Mouse (Mus musculus) C2C12 (cell line): ENCODE measurements around the gene Naa25. TPM values are rescaled to one million over a fixed set of nuclear protein-coding genes. Genes with fewer than 3 reads are reported as not detected.
"Not testable (repeated sequence)": the region's sequence is repeated elsewhere in the genome, so short reads cannot be mapped to it uniquely, and the experiment has no call there.

Source experiments
- H3K27me3 ChIP-seq: one replicate; pipeline ENCODE4 v1.6.1; 2011; ENCODE audit not compliant: control insufficient read depth, insufficient read depth, insufficient read length
- H3K36me3 ChIP-seq: one replicate; pipeline ENCODE4 v1.6.1; 2011; ENCODE audit not compliant: control insufficient read depth, insufficient read depth
- H3K4me3 ChIP-seq: one replicate; pipeline ENCODE4 v1.5.1; 2011; ENCODE audit warnings: mild to moderate bottlenecking, control low read depth; ENCODE audit not compliant: poor library complexity, insufficient read depth, severe bottlenecking
- H3K79me2 ChIP-seq: one replicate; pipeline ENCODE4 v1.6.1; 2011; ENCODE audit not compliant: control insufficient read depth, insufficient read depth
- H3K79me3 ChIP-seq: one replicate; pipeline ENCODE4 v1.6.1; 2011; ENCODE audit warnings: low read depth, control low read depth
- H3ac ChIP-seq: one replicate; pipeline ENCODE3; 2011; ENCODE audit warnings: low read depth; ENCODE audit not compliant: control insufficient read depth, insufficient read length
- CEBPB ChIP-seq: IDR thresholded peaks from one replicate; pipeline ENCODE4 v1.6.1; 2011; ENCODE audit warnings: low read depth, mild to moderate bottlenecking, control low read depth, moderate library complexity
- CTCF ChIP-seq: IDR thresholded peaks from one replicate; pipeline ENCODE4 v1.5.1; 2011; ENCODE audit not compliant: control insufficient read depth, insufficient read depth, insufficient read length
- FOSL1 ChIP-seq: IDR thresholded peaks from one replicate; pipeline ENCODE4 v1.8.0; 2011; ENCODE audit warnings: mild to moderate bottlenecking, low read length; ENCODE audit not compliant: poor library complexity, insufficient read depth, severe bottlenecking
- MAX ChIP-seq: IDR thresholded peaks from one replicate; pipeline ENCODE4 v1.6.1; 2011; ENCODE audit warnings: mild to moderate bottlenecking, control low read depth
- MYOD1 ChIP-seq: IDR thresholded peaks from one replicate; pipeline ENCODE4 v1.6.1; 2011; ENCODE audit warnings: low read depth; ENCODE audit not compliant: control insufficient read depth, insufficient read length
- MYOG ChIP-seq: IDR thresholded peaks from one replicate; pipeline ENCODE4 v1.6.1; 2011; ENCODE audit not compliant: control insufficient read depth, insufficient read length; ENCODE audit errors: extremely low read depth
- USF1 ChIP-seq: IDR thresholded peaks from one replicate; pipeline ENCODE4 v1.6.1; 2011; ENCODE audit warnings: low read depth, mild to moderate bottlenecking, control low read depth, moderate library complexity
- polyA plus RNA-seq: library from polyadenylated mRNA; unstranded; fragments of >200 nt; fragmentation: generic; extraction: Trizol; gene quantifications from one replicate; pipeline ENCODE4 v1.2.1, GENCODE M21; 2012; ENCODE audit warnings: missing spikeins

Gene Naa25
- polyA plus RNA-seq, 1 experiment = 16.8 TPM

DNA sequence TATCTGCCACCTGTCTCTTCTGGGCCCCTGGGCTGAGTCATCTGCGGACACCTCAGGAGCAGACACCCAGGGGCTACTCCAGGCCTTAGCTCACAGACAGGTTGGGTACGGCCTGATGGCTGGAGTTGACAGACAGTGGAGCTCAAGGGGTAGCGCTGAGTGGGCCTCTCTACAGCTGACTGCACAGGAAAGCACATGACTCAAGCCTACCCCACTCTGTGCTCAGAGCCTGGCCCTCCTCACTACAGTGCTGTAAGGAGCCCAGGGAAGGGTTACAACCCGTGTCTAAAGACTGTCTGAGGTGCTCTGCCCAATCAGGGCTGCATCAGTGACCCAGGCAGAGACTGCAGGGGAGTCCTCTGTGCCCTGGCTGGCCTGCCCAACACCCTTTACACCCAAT, 30.5 kb upstream of the Naa25 start:
- Histone ChIP-seq H3K79me3 (no peaks in the 10 kb centered on the region), H3K27me3 (no peaks in the 10 kb centered on the region), H3K4me3 (no peak overlapping the region), H3K79me2 (no peaks in the 10 kb centered on the region), H3K36me3 (peaks cover 13% of the 10 kb centered on the region), H3ac (no peak overlapping the region)
- TF ChIP-seq CTCF (no peak), CEBPB (no peak), USF1 (no peak), FOSL1 (no peak), MAX (no peak), MYOD1 (no peak), MYOG (no peak)

DNA sequence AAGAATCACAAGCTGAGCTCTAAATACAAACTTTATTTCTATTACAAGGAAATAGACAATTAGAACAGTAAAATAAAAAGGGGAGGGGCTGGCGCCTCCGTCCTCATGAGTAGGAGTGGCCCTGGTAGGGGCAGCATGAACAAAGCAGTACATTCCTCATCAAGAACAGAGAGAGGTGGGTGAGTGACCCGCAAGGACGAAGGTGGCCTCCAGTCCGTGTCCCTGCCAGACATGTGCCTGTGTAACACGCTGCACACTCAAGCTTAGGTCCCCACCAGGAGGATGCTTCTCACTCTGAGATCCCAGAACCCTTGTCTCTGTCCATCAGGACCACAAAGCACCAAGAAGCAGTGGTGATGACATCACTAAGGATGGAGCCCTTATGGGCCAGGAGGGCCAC, 26.0 kb upstream of the Naa25 start:
- TF ChIP-seq MYOD1 (no peak), MAX (no peak), MYOG (no peak), CTCF (no peak), FOSL1 (no peak), USF1 (no peak), CEBPB (no peak)
- Histone ChIP-seq H3K79me3 (no peaks in the 10 kb centered on the region), H3K79me2 (no peaks in the 10 kb centered on the region), H3K27me3 (no peaks in the 10 kb centered on the region), H3ac (no peak overlapping the region), H3K4me3 (no peak overlapping the region), H3K36me3 (peaks cover 21% of the 10 kb centered on the region)

DNA sequence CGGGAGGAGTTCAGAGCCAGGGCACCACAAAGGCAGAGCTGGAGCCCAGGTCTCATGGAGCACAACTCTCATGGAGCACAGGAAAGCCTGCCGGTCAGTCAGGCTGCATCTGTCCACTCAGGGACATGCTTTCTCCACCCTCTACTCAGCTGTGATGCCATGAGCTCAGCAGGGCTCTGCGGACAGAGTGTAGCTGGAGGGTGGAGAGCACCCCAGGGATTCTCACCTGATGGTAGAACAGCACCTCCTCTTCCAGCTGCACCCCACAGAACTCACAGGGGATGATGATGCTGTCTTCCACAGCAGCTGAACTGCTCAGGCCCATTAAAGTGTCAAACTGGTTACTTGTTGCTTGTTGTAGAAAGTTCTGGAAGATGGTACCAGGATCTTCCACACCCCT, 22.9 kb upstream of the Naa25 start:
- Histone ChIP-seq H3K4me3 (no peak overlapping the region), H3K79me2 (no peaks in the 10 kb centered on the region), H3K27me3 (no peaks in the 10 kb centered on the region), H3K79me3 (no peaks in the 10 kb centered on the region), H3ac (no peak overlapping the region), H3K36me3 (peaks cover 19% of the 10 kb centered on the region)
- TF ChIP-seq USF1 (no peak), CTCF (no peak), MYOD1 (no peak), MAX (no peak), CEBPB (no peak), FOSL1 (no peak), MYOG (no peak)

DNA sequence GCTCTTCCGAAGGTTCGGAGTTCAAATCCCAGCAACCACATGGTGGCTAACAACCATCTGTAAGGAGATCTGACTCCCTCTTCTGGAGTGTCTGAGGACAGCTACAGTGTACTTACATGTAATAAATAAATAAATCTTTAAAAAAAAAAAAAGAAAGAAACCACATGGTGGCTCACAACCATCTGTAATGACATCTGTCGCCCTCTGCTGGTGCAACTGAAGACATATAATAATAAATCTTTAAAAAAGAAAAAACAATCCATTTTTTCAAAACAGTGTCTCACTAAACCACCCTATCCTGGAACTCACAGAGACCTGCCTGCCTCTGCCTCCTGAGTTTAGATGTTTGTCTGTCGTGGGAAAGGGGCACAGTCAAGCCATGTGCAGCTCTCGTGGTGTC, 20.8 kb upstream of the Naa25 start:
- not testable (repeated sequence) for H3K27me3 ChIP-seq, H3K79me2 ChIP-seq, H3K4me3 ChIP-seq, H3K79me3 ChIP-seq, H3ac ChIP-seq
- H3K36me3 ChIP-seq = peaks cover 25% of the 10 kb centered on the region

DNA sequence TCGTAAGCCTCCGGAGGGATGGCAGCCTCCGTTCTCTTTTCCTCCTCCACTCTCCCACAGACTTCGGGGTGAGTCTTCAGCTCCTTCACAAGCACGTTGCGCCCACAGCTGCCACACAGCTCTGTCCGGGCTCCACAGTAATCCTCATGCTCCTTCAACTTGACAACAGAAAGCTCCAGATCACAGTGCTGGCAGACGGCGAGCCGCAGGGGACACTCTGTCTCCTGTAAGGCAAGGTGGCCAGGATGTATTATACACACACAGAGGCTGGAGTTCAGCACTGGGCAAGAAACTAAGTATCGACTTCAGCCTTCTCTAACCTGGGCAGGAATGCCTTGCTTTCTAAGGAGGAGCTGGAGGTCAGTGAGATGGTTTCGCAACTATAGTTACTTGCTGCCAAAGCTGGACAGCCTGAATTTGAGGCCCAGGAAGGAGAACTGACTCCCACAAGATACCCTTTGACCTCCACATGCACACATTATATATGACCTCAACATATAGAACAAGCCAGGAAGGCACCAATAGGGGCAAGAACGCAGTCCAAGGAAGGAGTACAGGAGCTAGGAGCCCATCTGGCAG, 19.0 kb upstream of the Naa25 start:
- Histone ChIP-seq H3K27me3 (no peaks in the 10 kb centered on the region), H3K4me3 (no peak overlapping the region), H3ac (no peak overlapping the region), H3K79me3 (peaks cover 2% of the 10 kb centered on the region), H3K36me3 (peaks cover 15% of the 10 kb centered on the region), H3K79me2 (no peaks in the 10 kb centered on the region)
- TF ChIP-seq FOSL1 (no peak), CTCF (no peak), MAX (no peak), MYOD1 (no peak), USF1 (no peak), CEBPB (no peak), MYOG (no peak)

DNA sequence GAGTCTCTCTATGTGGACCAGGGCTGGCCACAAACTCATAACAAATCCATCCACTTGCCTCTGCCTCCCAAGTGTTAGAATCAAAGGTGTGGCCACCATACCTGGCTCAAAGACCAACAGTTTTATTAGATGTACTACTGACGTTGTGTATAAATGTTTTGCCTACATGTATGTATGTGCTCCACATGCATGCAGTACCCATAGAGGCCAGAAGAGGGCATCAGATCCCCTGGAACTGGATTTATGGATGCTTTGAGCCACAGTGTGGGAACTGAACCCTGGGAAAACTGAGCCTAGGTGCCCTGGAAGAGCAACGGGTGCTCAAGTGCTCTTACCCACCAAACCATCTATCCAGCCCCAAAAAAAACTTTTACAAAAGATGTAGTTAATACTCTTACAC, 17.0 kb upstream of the Naa25 start:
- peaks cover 6% of the 10 kb centered on the region for H3K36me3 ChIP-seq

More for the DNA sequence above, 17.0 kb upstream of the Naa25 start:
- no peak for TF ChIP-seq MYOG
- no peak for TF ChIP-seq CTCF
- TF ChIP-seq FOSL1 = no peak
- TF ChIP-seq MYOD1 = no peak
- no peak for TF ChIP-seq CEBPB
- no peak for TF ChIP-seq MAX
- no peak for TF ChIP-seq USF1
- H3ac ChIP-seq = no peak overlapping the region
- H3K4me3 ChIP-seq = no peak overlapping the region
- peaks cover 2% of the 10 kb centered on the region for H3K79me3 ChIP-seq
- H3K27me3 ChIP-seq = no peaks in the 10 kb centered on the region
- H3K79me2 ChIP-seq = no peaks in the 10 kb centered on the region
